Mouse (Mus musculus) liver, embryonic 12.5 days (tissue): ENCODE data around the gene Wdr13. TPM values are rescaled to one million over a fixed set of nuclear protein-coding genes. Genes with fewer than 3 reads are reported as not detected.
A peak's percentile ranks its signal among the peaks of the same experiment; 100 is the strongest.
"Not testable (repeated sequence)": the region's sequence is repeated elsewhere in the genome, so short reads cannot be mapped to it uniquely, and the experiment has no call there.

Experiments
- ATAC-seq: fragments of 200-750 bp; cut with Nextera tagmentation; 2 replicates; pipeline ENCODE4 v1.8.0; 2017; ENCODE audit warnings: moderate number of reproducible peaks, mild to moderate bottlenecking, moderate library complexity
- H3K27ac ChIP-seq: fragments of 300-500 bp; sonication (generic); 2 replicates; pipeline ENCODE4 v1.5.1; 2016; ENCODE audit warnings: mild to moderate bottlenecking
- H3K27me3 ChIP-seq: fragments of 300-500 bp; sonication (generic); replicated peaks from 2 replicates; pipeline ENCODE4 v1.6.1; 2016; ENCODE audit warnings: mild to moderate bottlenecking, moderate library complexity
- H3K36me3 ChIP-seq: fragments of 300-500 bp; sonication (generic); 2 replicates; pipeline ENCODE4 v1.6.1; 2016; ENCODE audit warnings: mild to moderate bottlenecking, moderate library complexity
- H3K4me1 ChIP-seq: fragments of 300-500 bp; sonication (generic); 2 replicates; pipeline ENCODE4 v1.6.1; 2016
- H3K4me2 ChIP-seq: fragments of 300-500 bp; sonication (generic); 2 replicates; pipeline ENCODE4 v1.6.1; 2016; ENCODE audit warnings: mild to moderate bottlenecking, moderate library complexity
- H3K4me3 ChIP-seq: fragments of 300-500 bp; sonication (generic); 2 replicates; pipeline ENCODE4 v1.5.1; 2016; ENCODE audit warnings: mild to moderate bottlenecking, moderate library complexity
- H3K9ac ChIP-seq: fragments of 300-500 bp; sonication (generic); 2 replicates; pipeline ENCODE4 v1.6.1; 2016; ENCODE audit warnings: mild to moderate bottlenecking, moderate library complexity
- H3K9me3 ChIP-seq: fragments of 300-500 bp; sonication (generic); replicated peaks from 2 replicates; pipeline ENCODE4 v1.6.1; 2016; ENCODE audit warnings: mild to moderate bottlenecking, moderate library complexity
- WGBS: fragments of 180-500 bp; shearing (Covaris S2); methylation state at CpG from one replicate; pipeline ENCODE4 v1.1.7; 2016; ENCODE audit not compliant: insufficient replicate concordance; 5-methylcytosine and 5-hydroxymethylcytosine counted together
- polyA plus RNA-seq: library from polyadenylated mRNA; unstranded; fragments of >200 nt; fragmentation: Nextera tagmentation; extraction: Ambion mirVana; gene quantifications from 2 replicates; pipeline ENCODE4 v1.2.1, GENCODE M21; 2016

Gene Wdr13
- polyA plus RNA-seq, 1 experiment from 2014 or later, result 9.4 TPM

GRCm38 (mm10) chrX:8099435-8099834 lies 33.3 kb downstream of the Wdr13 start:
- Histone ChIP-seq H3K27ac (peak overlapping the region; percentile 54; the same call in 1 of the 2 replicates), H3K27me3 (no peaks in the 10 kb centered on the region), H3K9me3 (no peaks in the 10 kb centered on the region), H3K36me3 (no peaks in the 10 kb centered on the region), H3K9ac (no peak overlapping the region), H3K4me2 (no peak overlapping the region), H3K4me1 (peaks cover 38% of the 10 kb centered on the region), H3K4me3 (no peak overlapping the region)
- no peak for ATAC-seq
- 30% methylated on average over 4 of the region's 4 CpGs for WGBS

- WGBS, result 6% methylated on average over 19 of the region's 19 CpGs
- H3K4me2 ChIP-seq, result peak overlapping the region; percentile 62
- peaks cover 32% of the 10 kb centered on the region for H3K4me1 ChIP-seq
- H3K4me3 ChIP-seq, result peak overlapping the region; percentile 47
- peak; percentile 93 for ATAC-seq
- H3K9me3 ChIP-seq, result no peaks in the 10 kb centered on the region
- H3K27me3 ChIP-seq, result no peaks in the 10 kb centered on the region
- peak overlapping the region; percentile 52 for H3K9ac ChIP-seq
- no peaks in the 10 kb centered on the region for H3K36me3 ChIP-seq
- H3K27ac ChIP-seq, result peak overlapping the region; percentile 83
These were observed 35.9 kb downstream of the Wdr13 start for GRCm38 (mm10) chrX:8096787-8097242.

DNA sequence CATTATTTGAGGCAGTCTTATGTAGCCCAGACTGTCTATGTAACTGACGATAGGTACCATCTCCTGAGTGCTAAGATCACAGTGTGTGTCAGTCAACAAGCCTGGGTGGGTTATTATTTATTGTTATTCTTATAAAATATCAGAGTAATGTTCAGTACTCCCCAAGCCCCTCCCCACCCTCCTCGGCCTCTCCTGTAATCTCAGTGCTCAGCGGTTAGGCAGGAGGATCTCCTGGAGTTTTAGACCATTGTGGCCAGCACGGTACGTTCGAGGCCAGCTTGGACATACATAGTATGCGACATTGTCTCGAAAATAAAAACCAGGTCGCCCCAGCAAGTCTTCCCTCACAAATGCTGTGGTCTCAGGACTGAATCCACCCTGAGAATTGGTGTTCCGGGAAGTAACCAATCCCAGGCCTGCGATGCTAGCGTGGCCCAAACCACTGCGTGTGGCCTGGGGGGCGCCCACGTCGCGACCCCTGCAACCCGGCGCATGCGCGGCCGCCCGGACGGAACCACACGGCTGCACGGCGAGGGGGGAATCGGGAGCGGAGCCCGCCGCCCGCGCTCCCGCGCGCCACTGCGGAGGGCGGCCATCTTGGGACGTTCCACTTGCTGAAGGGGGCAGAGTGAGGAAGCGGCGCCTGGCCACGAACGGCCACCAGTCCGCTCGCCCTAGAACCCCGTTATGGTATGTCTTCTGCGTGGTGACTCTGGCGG lies 36.5 kb downstream of the Wdr13 start:
- not testable (repeated sequence) for H3K9me3 ChIP-seq, H3K27me3 ChIP-seq, H3K36me3 ChIP-seq
- peak overlapping the region; percentile 17; the same call in 1 of the 2 replicates for H3K9ac ChIP-seq
- H3K4me3 ChIP-seq, result peak overlapping the region; percentile 47
- H3K4me1 ChIP-seq, result peaks cover 26% of the 10 kb centered on the region
- 4% methylated on average over 18 of the region's 48 CpGs for WGBS
- peak overlapping the region; percentile 56 for H3K4me2 ChIP-seq
- H3K27ac ChIP-seq, result 0 out of 2 replicates have a peak overlapping the region, but pooled peaks have one; percentile 17
- ATAC-seq, result peak; percentile 88

- peak overlapping the region; percentile 47 for H3K4me3 ChIP-seq
- no peak for ATAC-seq
- H3K27ac ChIP-seq, result 0 out of 2 replicates have a peak overlapping the region, but pooled peaks have one; percentile 17
- H3K9me3 ChIP-seq, result no peaks in the 10 kb centered on the region
- no peaks in the 10 kb centered on the region for H3K27me3 ChIP-seq
- WGBS, result 56% methylated on average over 10 of the region's 10 CpGs
- H3K4me1 ChIP-seq, result peaks cover 21% of the 10 kb centered on the region
- peak overlapping the region; percentile 17; the same call in 1 of the 2 replicates for H3K9ac ChIP-seq
- no peaks in the 10 kb centered on the region for H3K36me3 ChIP-seq
- H3K4me2 ChIP-seq, result peak overlapping the region; percentile 56
These were observed 37.1 kb downstream of the Wdr13 start for GRCm38 (mm10) chrX:8095546-8095945.

GRCm38 (mm10) chrX:8090954-8091347 lies 41.7 kb downstream of the Wdr13 start:
- H3K36me3 ChIP-seq, H3K27me3 ChIP-seq, H3K9ac ChIP-seq, ATAC-seq, H3K27ac ChIP-seq, H3K9me3 ChIP-seq, H3K4me3 ChIP-seq: not testable (repeated sequence)
- Histone ChIP-seq H3K4me1 (peaks cover 17% of the 10 kb centered on the region), H3K4me2 (peak overlapping the region; percentile 61; the same call in 1 of the 2 replicates)
- 66% methylated on average over 4 of the region's 5 CpGs for WGBS

DNA sequence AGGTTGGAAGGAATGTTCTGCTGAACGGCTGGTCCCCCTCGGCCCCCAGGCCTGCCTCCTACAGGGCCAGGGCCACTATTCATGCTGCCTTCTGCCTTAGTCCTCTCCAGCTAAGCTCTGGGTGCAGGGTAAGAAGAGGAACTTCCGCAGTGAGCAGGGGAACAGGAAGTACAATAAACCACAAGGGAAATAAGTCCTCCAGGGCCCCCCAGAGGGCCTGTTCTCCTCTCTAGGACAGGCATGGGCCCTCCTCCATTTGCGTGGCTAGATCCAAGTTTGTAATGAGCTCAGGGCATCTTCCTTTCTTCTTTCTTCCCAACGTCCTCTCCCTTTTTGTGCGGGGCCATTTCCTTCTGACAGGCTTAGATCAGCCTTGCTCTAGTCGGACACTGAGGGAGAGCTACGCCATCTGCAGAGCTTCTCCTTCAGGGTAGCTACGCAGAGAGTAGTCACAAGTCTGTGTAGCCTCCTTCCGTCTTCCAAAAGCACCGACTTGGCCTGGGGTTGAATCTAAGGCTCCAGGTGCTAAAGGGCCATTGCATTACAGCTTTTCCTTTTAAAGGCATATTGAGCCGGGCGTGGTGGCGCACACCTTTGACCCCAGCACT lies 42.2 kb downstream of the Wdr13 start, which contains the start of gene Was:
Gene Was (minus strand): TSS at position 153 of the 608 bp plus-strand sequence.
- H3K4me1 ChIP-seq, result peaks cover 14% of the 10 kb centered on the region
- peak within 1 kb of the TSS; percentile 69 for H3K27ac ChIP-seq
- H3K9ac ChIP-seq, result peak within 1 kb of the TSS; percentile 58
- H3K9me3 ChIP-seq, result no peaks in the 10 kb centered on the region
- H3K4me2 ChIP-seq, result peak within 1 kb of the TSS; percentile 61
- H3K36me3 ChIP-seq, result no peaks in the 10 kb centered on the region
- peak; percentile 68 for ATAC-seq
- 39% methylated on average over 14 of the region's 14 CpGs for WGBS
- no peaks in the 10 kb centered on the region for H3K27me3 ChIP-seq
- H3K4me3 ChIP-seq, result peak within 1 kb of the TSS; percentile 47

GRCm38 (mm10) chrX:8089746-8090145 lies 42.9 kb downstream of the Wdr13 start:
- ATAC-seq, result no peak
- Histone ChIP-seq H3K4me3 (peak overlapping the region; percentile 47), H3K9me3 (no peaks in the 10 kb centered on the region), H3K9ac (peak overlapping the region; percentile 58; the same call in 1 of the 2 replicates), H3K4me1 (peaks cover 11% of the 10 kb centered on the region; the same call in 1 of the 2 replicates), H3K36me3 (no peaks in the 10 kb centered on the region), H3K27ac (peak overlapping the region; percentile 69), H3K4me2 (peak overlapping the region; percentile 61), H3K27me3 (no peaks in the 10 kb centered on the region)
- WGBS, result 39% methylated on average over 3 of the region's 3 CpGs

DNA sequence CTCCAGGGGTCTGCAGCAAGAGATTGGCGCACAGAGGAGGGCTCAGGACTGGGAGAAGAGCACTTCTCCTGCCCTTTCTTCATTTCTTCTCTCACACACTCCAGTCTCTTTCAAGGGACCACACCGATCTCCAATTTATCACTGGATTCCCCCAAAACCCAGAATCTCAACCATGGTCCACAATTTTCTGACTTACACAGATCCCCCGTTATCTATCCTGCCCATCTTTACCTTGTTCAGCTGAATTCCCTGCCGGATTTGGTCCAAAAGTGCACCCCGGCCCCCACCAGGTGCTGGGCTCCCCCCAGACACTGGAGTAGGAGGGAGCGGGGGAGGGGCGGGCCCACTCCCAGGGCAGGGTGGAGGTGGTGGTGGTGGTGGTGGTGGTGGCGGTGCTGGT lies 47.1 kb downstream of the Wdr13 start:
- Histone ChIP-seq H3K36me3 (no peaks in the 10 kb centered on the region), H3K27ac (no peak overlapping the region), H3K4me2 (no peak overlapping the region), H3K4me1 (peaks cover 10% of the 10 kb centered on the region; the same call in 1 of the 2 replicates), H3K27me3 (no peaks in the 10 kb centered on the region), H3K9ac (no peak overlapping the region), H3K9me3 (no peaks in the 10 kb centered on the region), H3K4me3 (no peak overlapping the region)
- no peak for ATAC-seq
- WGBS, result 75% methylated on average over 8 of the region's 8 CpGs

DNA sequence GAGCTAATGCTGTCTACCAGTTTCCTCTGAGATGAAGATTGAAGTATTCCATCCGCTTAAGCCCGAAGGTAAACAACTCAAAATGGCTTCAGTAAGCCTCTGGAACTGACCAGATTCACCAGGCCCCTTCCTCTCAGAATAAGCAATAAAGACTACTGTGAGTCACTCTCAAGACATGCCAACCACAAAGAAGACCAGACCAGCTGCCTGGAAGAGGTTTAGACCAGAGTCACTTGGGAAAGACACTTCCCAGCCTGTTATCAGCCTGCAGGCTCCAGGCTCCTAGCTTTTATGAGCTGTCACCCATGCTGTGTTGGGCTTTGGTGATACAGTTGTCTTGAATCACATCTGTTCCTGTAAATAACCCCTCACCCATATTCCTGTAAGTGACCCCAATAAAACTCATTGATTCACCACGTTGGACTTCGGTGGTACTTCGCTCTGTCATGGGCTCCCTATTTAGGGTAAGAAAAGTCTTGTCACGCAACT lies 47.9 kb downstream of the Wdr13 start:
- no peaks in the 10 kb centered on the region for H3K9me3 ChIP-seq
- no peak for ATAC-seq
- 0 out of 2 replicates have a peak, but pooled peaks cover 3% of the 10 kb centered on the region for H3K4me1 ChIP-seq
- H3K4me3 ChIP-seq, result no peak overlapping the region
- WGBS, result 77% methylated on average over 6 of the region's 6 CpGs
- H3K4me2 ChIP-seq, result no peak overlapping the region
- H3K27me3 ChIP-seq, result no peaks in the 10 kb centered on the region
- no peak overlapping the region for H3K27ac ChIP-seq
- H3K9ac ChIP-seq, result no peak overlapping the region
- no peaks in the 10 kb centered on the region for H3K36me3 ChIP-seq

DNA sequence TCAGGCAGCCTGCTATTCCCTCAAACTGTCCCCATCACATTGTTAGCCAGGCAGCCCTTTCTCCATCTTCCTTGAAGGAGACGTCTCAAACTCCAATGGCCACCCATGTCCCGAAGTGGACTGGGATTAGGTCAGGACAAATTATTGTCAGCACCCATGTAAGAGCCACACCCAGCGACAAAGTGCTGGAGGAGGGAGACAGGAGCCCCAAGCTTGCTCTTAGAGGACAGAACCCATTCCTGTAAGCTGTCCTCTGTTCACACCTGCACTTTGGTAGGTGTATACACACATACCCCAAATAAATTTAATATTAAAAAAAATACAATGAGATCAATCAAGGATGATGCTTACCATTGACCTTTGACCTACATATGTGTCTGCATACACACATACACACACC lies 57.6 kb downstream of the Wdr13 start:
- H3K4me2 ChIP-seq, result peak overlapping the region; percentile 70
- H3K27me3 ChIP-seq, result no peaks in the 10 kb centered on the region
- peak overlapping the region; percentile 64 for H3K9ac ChIP-seq
- peak overlapping the region; percentile 87 for H3K27ac ChIP-seq
- peaks cover 26% of the 10 kb centered on the region for H3K36me3 ChIP-seq
- H3K4me3 ChIP-seq, result peak overlapping the region; percentile 73
- H3K9me3 ChIP-seq, result no peaks in the 10 kb centered on the region
- peak; percentile 36 for ATAC-seq
- WGBS, result 22% methylated on average over 3 of the region's 3 CpGs
- H3K4me1 ChIP-seq, result peaks cover 31% of the 10 kb centered on the region

DNA sequence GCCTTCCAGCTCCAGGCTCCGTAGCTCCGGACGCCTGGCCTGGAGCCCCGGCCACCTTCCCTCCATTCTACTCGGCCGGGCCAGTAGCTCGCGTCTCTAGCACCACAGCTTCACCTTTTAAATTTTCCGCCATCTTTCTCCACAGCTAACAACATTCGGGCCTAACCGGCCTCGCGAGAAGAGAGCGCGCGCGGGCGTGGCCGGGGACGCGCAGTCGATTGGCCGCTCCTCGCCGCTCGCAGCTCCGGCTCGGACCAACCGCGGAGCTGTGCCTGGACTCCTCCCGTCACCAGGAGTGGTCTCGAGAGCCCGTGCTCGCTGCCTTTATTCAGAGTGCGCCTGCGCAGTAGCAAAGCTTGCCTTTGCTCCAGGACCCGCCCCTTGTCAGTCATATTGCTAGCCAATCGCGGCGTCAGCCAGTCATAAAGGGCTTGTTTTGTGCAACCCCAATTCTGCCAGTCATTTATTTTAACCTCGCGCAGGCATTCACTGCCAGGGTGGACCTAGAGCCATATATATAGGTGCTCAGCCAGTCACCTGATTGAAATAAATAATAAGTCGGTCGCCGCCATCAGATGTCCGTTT lies 58.2 kb downstream of the Wdr13 start, which contains the start of gene Suv39h1:
Gene Suv39h1 (minus strand): TSS at position 331 of the 585 bp plus-strand sequence.
- Histone ChIP-seq H3K27me3 (no peaks in the 10 kb centered on the region), H3K4me2 (peak within 1 kb of the TSS; percentile 70), H3K4me3 (peak within 1 kb of the TSS; percentile 73), H3K4me1 (peaks cover 31% of the 10 kb centered on the region), H3K36me3 (peaks cover 31% of the 10 kb centered on the region), H3K9ac (peak within 1 kb of the TSS; percentile 80), H3K9me3 (no peaks in the 10 kb centered on the region), H3K27ac (peak within 1 kb of the TSS; percentile 90)
- WGBS, result 4% methylated on average over 39 of the region's 46 CpGs
- peak; percentile 98 for ATAC-seq
